Mouse (Mus musculus): ENCODE measurements around the gene Ndel1.

Gene Ndel1

GRCm38 (mm10) chr11:68871748-68872147 lies at the start of gene Ndel1:
TSS of gene Ndel1 (minus strand) at chr11:68871858.
- Histone ChIP-seq H3K36me3 (ENCODE audit: control insufficient read depth, insufficient read depth, low read length, poor library complexity, severe bottlenecking) (no peaks in the 10 kb centered on the region), H3K27me3 (ENCODE audit: control insufficient read depth, insufficient read depth, low read length, poor library complexity, severe bottlenecking) (no peaks in the 10 kb centered on the region)
- no peak for DNase-seq (ENCODE audit: low read depth, low spot score)

- no peak for DNase-seq (ENCODE audit: low read depth, low spot score)
- Histone ChIP-seq H3K27me3 (ENCODE audit: control insufficient read depth, insufficient read depth, low read length, poor library complexity, severe bottlenecking) (no peaks in the 10 kb centered on the region; the same call in 1 of the 2 replicates), H3K36me3 (ENCODE audit: control insufficient read depth, insufficient read depth, low read length, poor library complexity, severe bottlenecking) (no peaks in the 10 kb centered on the region)
Measured at GRCm38 (mm10) chr11:68914566-68914965, 42.9 kb upstream of the Ndel1 start.

GRCm38 (mm10) chr11:68911531-68912177 lies 40.0 kb upstream of the Ndel1 start:
- no peak for DNase-seq (ENCODE audit: low read depth, low spot score)

GRCm38 (mm10) chr11:68908846-68909503 lies 37.3 kb upstream of the Ndel1 start:
- Histone ChIP-seq H3K27me3 (ENCODE audit: control insufficient read depth, insufficient read depth, low read length, poor library complexity, severe bottlenecking) (no peaks in the 10 kb centered on the region), H3K36me3 (ENCODE audit: control insufficient read depth, insufficient read depth, low read length, poor library complexity, severe bottlenecking) (peaks cover 6% of the 10 kb centered on the region)
- no peak for DNase-seq (ENCODE audit: low read depth, low spot score)

More at GRCm38 (mm10) chr11:68911531-68912177, 40.0 kb upstream of the Ndel1 start:
- Histone ChIP-seq H3K27me3 (ENCODE audit: control insufficient read depth, insufficient read depth, low read length, poor library complexity, severe bottlenecking) (no peaks in the 10 kb centered on the region; the same call in 1 of the 2 replicates), H3K36me3 (ENCODE audit: control insufficient read depth, insufficient read depth, low read length, poor library complexity, severe bottlenecking) (no peaks in the 10 kb centered on the region)

GRCm38 (mm10) chr11:68907251-68907650 lies 35.6 kb upstream of the Ndel1 start:
- Histone ChIP-seq H3K27me3 (ENCODE audit: control insufficient read depth, insufficient read depth, low read length, poor library complexity, severe bottlenecking) (no peaks in the 10 kb centered on the region), H3K36me3 (ENCODE audit: control insufficient read depth, insufficient read depth, low read length, poor library complexity, severe bottlenecking) (peaks cover 10% of the 10 kb centered on the region)
- no peak for DNase-seq (ENCODE audit: low read depth, low spot score)

GRCm38 (mm10) chr11:68906461-68906790 lies 34.8 kb upstream of the Ndel1 start:
- Histone ChIP-seq H3K27me3 (ENCODE audit: control insufficient read depth, insufficient read depth, low read length, poor library complexity, severe bottlenecking) (no peaks in the 10 kb centered on the region), H3K36me3 (ENCODE audit: control insufficient read depth, insufficient read depth, low read length, poor library complexity, severe bottlenecking) (peaks cover 10% of the 10 kb centered on the region)
- no peak for DNase-seq (ENCODE audit: low read depth, low spot score)

GRCm38 (mm10) chr11:68905665-68906460 lies 34.2 kb upstream of the Ndel1 start:
- H3K27me3 ChIP-seq (ENCODE audit: control insufficient read depth, insufficient read depth, low read length, poor library complexity, severe bottlenecking) = no peaks in the 10 kb centered on the region
- DNase-seq (ENCODE audit: low read depth, low spot score) = no peak
- H3K36me3 ChIP-seq (ENCODE audit: control insufficient read depth, insufficient read depth, low read length, poor library complexity, severe bottlenecking) = peaks cover 10% of the 10 kb centered on the region

- H3K36me3 ChIP-seq (ENCODE audit: control insufficient read depth, insufficient read depth, low read length, poor library complexity, severe bottlenecking) = peaks cover 10% of the 10 kb centered on the region
- DNase-seq (ENCODE audit: low read depth, low spot score) = no peak
- H3K27me3 ChIP-seq (ENCODE audit: control insufficient read depth, insufficient read depth, low read length, poor library complexity, severe bottlenecking) = no peaks in the 10 kb centered on the region
Measured at GRCm38 (mm10) chr11:68905138-68905531, 33.5 kb upstream of the Ndel1 start.

GRCm38 (mm10) chr11:68904375-68905137 lies 32.9 kb upstream of the Ndel1 start:
- peak; percentile 83 for DNase-seq (ENCODE audit: low read depth, low spot score)
- H3K27me3 ChIP-seq (ENCODE audit: control insufficient read depth, insufficient read depth, low read length, poor library complexity, severe bottlenecking) = no peaks in the 10 kb centered on the region

GRCm38 (mm10) chr11:68903775-68904174 lies 32.1 kb upstream of the Ndel1 start:
- no peaks in the 10 kb centered on the region for H3K27me3 ChIP-seq (ENCODE audit: control insufficient read depth, insufficient read depth, low read length, poor library complexity, severe bottlenecking)
- DNase-seq (ENCODE audit: low read depth, low spot score) = no peak

More at GRCm38 (mm10) chr11:68904375-68905137, 32.9 kb upstream of the Ndel1 start:
- peaks cover 10% of the 10 kb centered on the region for H3K36me3 ChIP-seq (ENCODE audit: control insufficient read depth, insufficient read depth, low read length, poor library complexity, severe bottlenecking)

GRCm38 (mm10) chr11:68902823-68903222 lies 31.2 kb upstream of the Ndel1 start:
- Histone ChIP-seq H3K36me3 (ENCODE audit: control insufficient read depth, insufficient read depth, low read length, poor library complexity, severe bottlenecking) (peaks cover 10% of the 10 kb centered on the region), H3K27me3 (ENCODE audit: control insufficient read depth, insufficient read depth, low read length, poor library complexity, severe bottlenecking) (no peaks in the 10 kb centered on the region)
- DNase-seq (ENCODE audit: low read depth, low spot score) = no peak

More at GRCm38 (mm10) chr11:68903775-68904174, 32.1 kb upstream of the Ndel1 start:
- peaks cover 10% of the 10 kb centered on the region for H3K36me3 ChIP-seq (ENCODE audit: control insufficient read depth, insufficient read depth, low read length, poor library complexity, severe bottlenecking)

- H3K27me3 ChIP-seq (ENCODE audit: control insufficient read depth, insufficient read depth, low read length, poor library complexity, severe bottlenecking) = no peaks in the 10 kb centered on the region
- DNase-seq (ENCODE audit: low read depth, low spot score) = no peak
- H3K36me3 ChIP-seq (ENCODE audit: control insufficient read depth, insufficient read depth, low read length, poor library complexity, severe bottlenecking) = peaks cover 10% of the 10 kb centered on the region
Measured at GRCm38 (mm10) chr11:68902367-68902766, 30.7 kb upstream of the Ndel1 start.

GRCm38 (mm10) chr11:68902047-68902364 lies 30.3 kb upstream of the Ndel1 start:
- no peak for DNase-seq (ENCODE audit: low read depth, low spot score)
- H3K27me3 ChIP-seq (ENCODE audit: control insufficient read depth, insufficient read depth, low read length, poor library complexity, severe bottlenecking) = no peaks in the 10 kb centered on the region
- peaks cover 10% of the 10 kb centered on the region for H3K36me3 ChIP-seq (ENCODE audit: control insufficient read depth, insufficient read depth, low read length, poor library complexity, severe bottlenecking)

GRCm38 (mm10) chr11:68901351-68902046 lies 29.8 kb upstream of the Ndel1 start, which contains the start of gene Rpl26:
TSS of gene Rpl26 (plus strand) at chr11:68901583.
- DNase-seq (ENCODE audit: low read depth, low spot score) = peak; percentile 100
- Histone ChIP-seq H3K27me3 (ENCODE audit: control insufficient read depth, insufficient read depth, low read length, poor library complexity, severe bottlenecking) (no peaks in the 10 kb centered on the region), H3K36me3 (ENCODE audit: control insufficient read depth, insufficient read depth, low read length, poor library complexity, severe bottlenecking) (peaks cover 10% of the 10 kb centered on the region)
